Mouse (Mus musculus): ENCODE results near the gene Nsun5.

The Nsun5 gene

DNA sequence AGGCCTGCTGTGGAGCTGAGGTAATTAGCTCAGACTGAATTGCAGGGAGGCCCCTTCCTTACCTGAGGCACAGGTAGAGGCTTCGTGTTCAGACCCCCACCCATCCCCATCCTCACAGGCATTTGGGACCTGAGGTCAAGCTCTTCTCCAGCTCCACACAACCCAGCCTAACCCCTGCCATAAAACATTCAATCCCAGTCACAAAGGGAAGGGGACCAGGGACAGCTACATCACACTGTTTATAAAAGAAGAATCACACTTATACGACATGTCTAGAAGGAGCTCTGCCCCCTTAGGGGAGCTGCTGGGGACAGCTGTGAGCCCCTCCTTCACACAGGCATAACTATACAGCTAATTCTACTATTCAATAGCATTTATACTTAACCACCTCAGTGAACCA is 6.6 kb downstream of the Nsun5 start:
- DNase-seq: no peak

DNA sequence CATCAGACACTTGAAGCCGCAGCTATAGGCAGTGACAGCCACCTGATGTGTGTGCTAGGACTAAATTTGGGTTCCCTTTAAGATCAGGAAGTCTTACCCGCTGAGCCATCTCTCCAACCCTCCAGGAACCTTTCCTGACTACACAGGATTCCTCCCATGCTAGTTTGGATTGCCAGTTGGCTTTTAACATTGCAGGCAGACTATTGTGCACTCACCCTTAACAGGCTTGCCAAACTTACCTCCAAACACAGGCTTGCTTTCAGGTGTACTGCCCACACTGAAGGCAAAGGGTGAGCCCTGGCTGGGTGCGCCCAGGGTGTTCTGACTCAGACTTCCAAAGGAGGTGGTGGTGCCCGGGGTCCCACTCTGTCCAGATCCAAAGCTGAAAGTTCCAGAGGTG is 10.9 kb downstream of the Nsun5 start:
- no peak for DNase-seq

DNA sequence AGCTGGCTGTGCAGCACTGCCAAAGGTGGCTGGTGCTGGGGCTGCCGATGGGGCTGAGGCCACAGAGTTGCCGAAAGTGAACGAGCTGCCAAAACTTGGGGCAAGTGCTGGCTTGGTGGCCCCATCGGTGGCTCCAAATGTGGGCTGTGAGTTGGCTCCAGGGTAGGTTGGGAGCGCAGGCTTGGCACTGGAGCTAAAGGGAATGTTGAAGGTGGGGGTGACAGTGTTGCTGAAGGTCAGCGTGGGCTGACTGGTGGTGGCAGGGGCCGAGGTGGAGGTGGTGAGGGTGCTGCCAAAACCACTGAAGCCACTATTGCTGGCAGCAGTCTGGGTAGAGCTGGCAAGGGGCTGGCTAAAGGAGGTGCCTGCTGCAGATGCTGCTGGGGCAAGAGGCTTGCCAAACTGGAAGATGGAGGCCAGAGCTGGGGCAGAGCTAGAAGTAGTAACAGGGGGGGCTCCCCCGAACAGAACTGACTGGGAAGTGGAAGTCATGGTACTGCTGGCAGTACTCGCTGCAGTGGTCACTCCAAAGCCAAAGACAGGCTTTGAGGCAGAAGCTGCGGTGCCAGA is 11.7 kb downstream of the Nsun5 start:
- DNase-seq: no peak

DNA sequence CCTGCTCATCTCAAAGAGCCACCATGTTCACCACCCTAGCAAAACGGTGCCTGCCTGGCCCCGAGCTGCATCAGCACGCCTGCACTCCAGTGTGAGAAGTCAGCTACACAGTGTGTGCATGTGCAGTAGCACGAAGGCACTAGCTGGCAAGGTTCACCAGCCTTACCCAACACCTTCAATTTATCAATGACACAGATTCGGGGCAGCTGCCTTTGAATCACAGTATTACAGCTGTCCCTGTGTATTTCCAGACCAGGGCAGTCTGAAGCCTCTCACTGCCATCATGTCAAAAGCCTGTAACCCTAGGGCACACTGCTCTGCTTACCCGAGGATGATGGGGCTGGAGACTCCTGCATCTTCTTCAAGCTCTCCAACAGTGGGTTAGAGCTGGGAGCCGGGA is 13.0 kb downstream of the Nsun5 start:
- DNase-seq: no peak

DNA sequence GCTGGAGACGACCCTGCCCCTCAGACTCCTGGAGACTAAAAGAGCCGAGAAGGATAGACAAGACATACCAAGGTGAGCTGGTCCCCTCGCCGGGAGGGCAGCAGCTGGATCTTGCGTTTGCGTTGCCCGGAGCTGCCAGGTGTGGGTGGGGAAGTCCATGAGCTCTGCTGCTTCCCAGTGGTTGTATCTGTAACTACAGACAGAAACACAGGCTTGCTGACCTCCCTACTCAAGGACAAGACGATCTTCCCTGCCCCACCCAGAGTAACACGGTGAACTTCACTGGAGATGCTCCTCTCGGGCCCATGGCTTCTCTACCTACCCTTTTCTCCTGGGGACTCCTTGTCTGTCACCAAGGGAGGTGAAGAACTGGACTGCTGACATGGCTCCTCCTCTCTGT is 14.0 kb downstream of the Nsun5 start:
- no peak for DNase-seq

DNA sequence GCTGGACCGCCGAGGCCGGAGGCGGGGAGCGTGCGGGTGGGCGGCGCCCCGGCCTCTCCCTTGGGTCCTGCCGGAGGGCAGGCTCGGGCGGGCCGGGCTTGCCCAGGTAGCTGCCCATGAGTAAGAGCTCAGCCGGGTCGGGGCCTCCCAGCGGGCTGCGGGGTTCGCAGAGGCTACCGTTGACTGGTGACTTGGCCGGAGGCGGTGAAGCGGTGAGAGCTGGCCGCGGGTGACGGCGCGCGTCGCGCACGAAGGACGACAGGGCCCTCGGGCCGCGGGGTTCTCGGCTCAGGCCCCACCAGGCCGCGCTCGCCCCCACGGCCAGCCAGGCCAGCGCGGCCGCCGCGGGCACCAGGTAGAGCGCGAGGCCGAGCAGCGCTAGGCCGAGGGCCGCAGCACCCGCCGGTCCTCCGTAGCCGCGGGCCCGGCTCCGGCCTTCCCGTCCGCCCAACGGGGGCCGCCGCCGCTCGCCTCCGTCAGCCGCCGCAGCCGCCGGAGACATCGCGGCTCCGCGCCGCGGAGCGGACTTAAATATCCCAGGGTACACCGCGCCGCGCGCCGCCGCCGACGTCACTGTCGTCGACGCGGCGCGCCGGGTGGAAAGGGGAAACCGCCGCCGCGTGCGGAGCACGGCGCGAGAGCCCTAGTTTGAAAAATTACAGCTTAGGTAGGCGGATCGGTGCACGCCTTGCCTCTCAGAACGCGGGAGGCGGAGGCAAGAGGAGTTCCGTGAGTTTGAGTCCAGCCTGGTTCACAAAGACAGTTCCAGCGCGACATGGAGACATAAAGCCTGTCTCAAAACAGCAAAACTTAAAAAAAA is 24.5 kb downstream of the Nsun5 start, which contains the start of gene Pom121:
TSS of gene Pom121 (minus strand) at position 543 of the 820 bp plus-strand sequence.
- DNase-seq: peak; percentile 92

DNA sequence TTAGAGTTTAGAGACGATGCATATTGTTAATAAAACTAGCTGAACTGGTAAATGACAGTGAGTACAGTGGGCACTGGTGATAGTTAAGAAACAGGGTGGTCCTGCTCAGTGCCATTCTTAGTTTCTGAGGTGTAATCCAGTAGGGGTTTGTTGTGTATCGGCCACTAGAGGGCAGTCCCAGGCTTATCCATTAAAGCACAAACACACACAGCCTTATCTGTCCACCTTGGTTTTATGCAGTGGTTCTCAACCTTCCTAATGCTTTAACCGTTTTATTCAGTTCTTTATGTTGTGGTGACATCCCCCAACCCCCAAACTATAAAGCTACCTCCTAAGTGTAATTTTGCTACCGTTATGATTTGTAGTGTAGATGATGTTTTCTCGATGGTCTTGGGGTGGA is 26.1 kb downstream of the Nsun5 start:
- peak; percentile 74 for DNase-seq

DNA sequence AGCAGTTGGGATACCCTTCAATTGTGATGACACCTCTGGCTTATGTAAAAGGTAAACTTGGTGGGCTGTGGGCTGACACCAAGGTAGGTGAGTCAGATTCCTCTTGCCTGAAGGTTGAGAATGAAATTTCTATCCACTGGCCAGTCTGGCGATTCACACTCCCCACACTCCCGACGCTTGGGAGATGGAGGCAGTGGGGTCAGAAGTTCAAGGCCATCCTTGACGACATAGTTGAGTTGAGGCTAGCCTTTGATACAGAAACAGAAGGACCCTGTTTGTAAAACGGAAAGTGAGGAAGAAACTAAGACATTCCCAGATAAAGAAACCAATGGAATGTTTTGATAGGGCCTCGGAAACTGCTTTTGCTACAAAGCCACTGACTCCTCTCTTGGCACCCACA is 29.6 kb downstream of the Nsun5 start:
- DNase-seq: no peak

DNA sequence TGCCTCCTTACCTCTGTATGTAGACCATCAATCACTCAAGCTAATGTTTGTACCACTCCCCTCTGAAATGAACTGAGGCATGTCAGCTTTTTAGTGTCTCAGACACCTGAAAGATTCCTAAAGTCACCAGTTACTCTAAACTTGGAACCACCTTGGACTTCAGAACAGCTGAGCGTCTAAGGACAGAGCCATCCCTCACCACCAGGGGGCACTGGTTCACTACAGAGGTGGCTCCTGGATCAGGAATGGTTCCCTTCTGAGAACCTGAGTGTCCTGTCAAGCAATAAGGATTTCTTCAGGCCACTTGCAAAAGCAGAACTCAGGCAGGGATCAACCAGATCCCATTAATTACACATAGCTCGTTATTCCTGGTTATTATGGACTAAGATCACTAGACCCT is 30.5 kb downstream of the Nsun5 start:
- DNase-seq: peak; percentile 83

DNA sequence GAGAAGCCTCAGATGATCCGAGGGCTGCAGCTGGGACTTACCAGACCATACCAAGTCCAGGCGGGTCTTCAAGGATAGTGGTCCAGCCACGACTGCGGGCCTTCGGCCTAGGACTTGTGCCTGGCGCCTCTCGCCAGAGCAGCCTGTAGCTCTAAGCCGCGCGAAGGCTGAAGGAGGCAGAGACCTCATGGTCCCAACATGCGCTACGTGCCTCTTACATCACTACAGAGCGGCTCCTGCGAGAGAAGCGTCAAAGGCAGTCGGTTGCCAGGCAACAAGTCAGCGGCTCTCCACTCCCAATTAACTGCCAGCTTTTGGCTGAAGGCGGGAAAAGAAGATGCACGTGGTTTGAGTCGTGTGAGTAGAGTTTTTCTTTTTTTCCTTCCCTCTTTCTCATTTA is 34.9 kb downstream of the Nsun5 start:
- peak; percentile 80 for DNase-seq

DNA sequence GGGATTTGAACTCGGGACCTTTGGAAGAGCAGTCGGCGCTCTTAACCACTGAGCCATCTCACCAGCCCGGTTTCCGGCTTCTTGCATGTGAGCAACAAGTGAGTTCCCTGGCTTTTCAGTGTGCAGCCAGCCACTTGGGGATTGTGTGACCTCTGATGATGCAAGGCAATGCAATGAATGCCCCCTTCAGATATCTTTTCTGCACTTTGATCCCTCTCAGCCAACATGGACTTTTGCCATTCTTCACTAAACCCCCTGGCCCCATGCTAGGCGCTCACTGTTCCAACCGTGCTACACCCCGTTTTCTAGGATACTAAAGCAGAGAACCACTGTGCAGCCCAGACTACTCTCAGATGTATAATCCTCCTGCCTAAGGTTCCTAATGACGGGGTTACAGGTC is 35.7 kb downstream of the Nsun5 start:
- DNase-seq: no peak

DNA sequence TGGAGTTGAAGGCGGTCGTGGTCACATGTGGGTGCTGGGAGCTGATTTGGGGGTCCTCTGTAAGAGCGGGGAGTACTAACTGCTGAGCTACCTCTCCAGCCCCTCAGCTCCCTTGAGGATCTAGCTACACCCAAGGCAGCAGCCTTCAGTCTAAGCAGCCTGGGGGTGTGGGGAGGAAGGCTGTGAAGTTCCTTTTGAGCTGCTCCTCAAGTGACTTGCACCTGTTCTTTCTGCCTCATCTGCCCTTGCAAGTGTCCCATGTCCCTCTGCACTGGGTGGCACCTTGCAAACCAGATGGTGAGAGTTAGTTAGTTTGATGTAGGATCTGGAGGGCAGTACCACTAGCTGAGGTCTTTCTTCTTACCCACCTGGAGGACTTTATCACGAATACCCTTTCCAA is 38.4 kb downstream of the Nsun5 start:
- DNase-seq: no peak

DNA sequence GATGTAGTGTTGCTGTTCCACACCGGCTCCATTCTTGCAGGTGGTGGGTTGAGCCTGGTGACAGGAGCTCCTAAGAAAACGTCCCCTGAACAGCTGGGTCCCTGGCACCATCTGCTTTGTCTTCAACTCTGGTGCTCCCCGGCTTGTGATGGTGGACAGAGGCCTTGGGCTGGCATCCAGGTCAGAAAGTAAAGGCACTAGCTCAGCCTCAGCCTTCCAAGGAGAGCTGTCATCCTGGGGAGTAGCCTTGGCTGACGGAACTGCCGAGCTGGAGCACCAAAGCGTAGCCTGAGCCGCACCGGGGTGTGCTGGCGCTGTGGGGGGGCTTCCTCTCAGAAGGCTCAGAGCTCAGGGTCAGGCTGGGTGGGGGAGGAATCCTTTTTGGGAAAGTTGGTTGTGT is 40.5 kb downstream of the Nsun5 start:
- no peak for DNase-seq
